Mouse (Mus musculus): Measurements from ENCODE around the gene Tor3a.
"Not testable (repeated sequence)": the region's sequence is repeated elsewhere in the genome, so short reads cannot be mapped to it uniquely, and the experiment has no call there.

The Tor3a gene

GRCm38 (mm10) chr1:156669208-156669983, 4.8 kb downstream of the Tor3a start:
- DNase-seq: no peak

- DNase-seq: no peak
Observed at GRCm38 (mm10) chr1:156668602-156669001, 5.6 kb downstream of the Tor3a start.

- no peak for DNase-seq
Observed at GRCm38 (mm10) chr1:156667141-156667926, 6.8 kb downstream of the Tor3a start.

- DNase-seq: no peak
Observed at GRCm38 (mm10) chr1:156665777-156666176, 8.4 kb downstream of the Tor3a start.

- DNase-seq: not testable (repeated sequence)
Observed at GRCm38 (mm10) chr1:156660660-156661236, 13.4 kb downstream of the Tor3a start.

- no peak for DNase-seq
Observed at GRCm38 (mm10) chr1:156659906-156660659, 14.1 kb downstream of the Tor3a start.

- DNase-seq: no peak
Observed at GRCm38 (mm10) chr1:156658676-156659075, 15.5 kb downstream of the Tor3a start.

- no peak for DNase-seq
Observed at GRCm38 (mm10) chr1:156657523-156657922, 16.6 kb downstream of the Tor3a start.

- no peak for DNase-seq
Observed at GRCm38 (mm10) chr1:156654735-156655530, 19.2 kb downstream of the Tor3a start.

GRCm38 (mm10) chr1:156652189-156652822, 21.9 kb downstream of the Tor3a start:
- no peak for DNase-seq

GRCm38 (mm10) chr1:156650631-156651030, 23.5 kb downstream of the Tor3a start:
- no peak for DNase-seq

- DNase-seq: no peak
Observed at GRCm38 (mm10) chr1:156648705-156649104, 25.5 kb downstream of the Tor3a start.

GRCm38 (mm10) chr1:156645971-156646370, 28.2 kb downstream of the Tor3a start:
- DNase-seq: no peak

GRCm38 (mm10) chr1:156644780-156645523, 29.2 kb downstream of the Tor3a start:
- no peak for DNase-seq

- no peak for DNase-seq
Observed at GRCm38 (mm10) chr1:156644061-156644460, 30.1 kb downstream of the Tor3a start.

- no peak for DNase-seq
Observed at GRCm38 (mm10) chr1:156642813-156643212, 31.3 kb downstream of the Tor3a start.

GRCm38 (mm10) chr1:156641808-156642207, 32.3 kb downstream of the Tor3a start:
- no peak for DNase-seq

- no peak for DNase-seq
Observed at GRCm38 (mm10) chr1:156640577-156640976, 33.6 kb downstream of the Tor3a start.

GRCm38 (mm10) chr1:156639455-156639854, 34.7 kb downstream of the Tor3a start:
- DNase-seq: no peak

- DNase-seq: no peak
Observed at GRCm38 (mm10) chr1:156635148-156635547, 39.0 kb downstream of the Tor3a start.

GRCm38 (mm10) chr1:156633095-156633494, 41.1 kb downstream of the Tor3a start:
- peak; percentile 7 to 17 for DNase-seq
